Mouse (Mus musculus): ENCODE measurements around the gene Kcne3.

Kcne3 gene

DNA sequence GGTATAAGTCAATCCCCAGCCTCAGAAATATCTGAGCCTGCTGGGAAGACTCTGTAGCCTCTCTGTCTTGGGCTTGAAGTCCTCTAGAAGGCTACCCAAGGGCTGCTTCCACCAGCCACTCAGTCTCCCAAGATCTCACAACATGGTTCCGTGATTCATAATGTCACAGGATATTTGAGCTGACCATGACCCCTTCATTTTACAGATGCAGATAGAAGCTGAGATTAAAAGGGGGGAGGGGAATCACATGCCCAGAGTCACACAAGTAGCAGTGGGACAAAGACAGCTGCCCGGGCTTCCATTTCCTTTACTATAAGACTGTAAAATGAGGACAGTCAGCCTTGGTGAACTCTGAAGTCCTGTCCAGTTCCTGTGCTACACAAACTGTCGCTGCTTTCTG is 5.3 kb downstream of the Kcne3 start:
- DNase-seq (ENCODE audit: low spot score in 2 of 2): no peak

DNA sequence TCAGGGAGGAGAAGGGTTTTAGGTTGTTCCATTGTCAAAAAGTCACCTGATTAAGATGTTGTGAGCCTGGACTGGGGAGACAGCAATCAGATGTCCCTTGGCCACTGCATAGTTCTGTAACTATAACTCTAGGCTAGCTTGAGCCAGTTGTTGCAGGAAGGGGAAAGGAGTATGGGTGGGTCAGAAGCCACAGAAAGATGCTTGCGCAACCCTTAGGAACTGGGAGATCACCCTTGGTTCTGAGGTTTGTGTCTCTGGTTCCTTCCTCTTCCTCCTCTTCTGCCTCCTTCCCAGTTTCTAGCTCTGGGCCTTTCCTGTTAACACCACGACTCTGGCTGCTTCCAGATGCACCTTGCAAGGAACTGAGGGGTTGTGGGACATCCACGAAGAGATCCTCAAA is 6.1 kb downstream of the Kcne3 start:
- DNase-seq (ENCODE audit: low spot score in 2 of 2): no peak

DNA sequence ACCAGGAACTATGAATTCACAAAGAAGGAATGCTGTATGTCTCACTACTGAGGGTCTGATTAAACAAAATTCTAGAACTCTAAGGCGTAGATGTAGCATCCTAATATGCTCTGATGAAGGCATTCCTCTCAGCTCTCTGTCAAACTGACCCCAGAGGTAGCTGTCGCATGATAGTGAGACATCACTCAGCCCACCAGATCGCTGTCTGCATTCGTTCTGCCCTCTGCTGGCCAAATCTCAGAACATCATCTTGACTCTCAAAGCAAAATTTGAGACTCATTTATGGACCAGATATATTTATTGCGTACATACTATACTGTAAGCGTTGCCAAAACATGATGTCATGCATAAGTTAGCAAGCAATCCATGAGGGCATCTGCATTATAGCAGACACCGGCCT is 11.3 kb downstream of the Kcne3 start:
- peak; percentile 26 to 49 for DNase-seq (ENCODE audit: low spot score in 2 of 2)

DNA sequence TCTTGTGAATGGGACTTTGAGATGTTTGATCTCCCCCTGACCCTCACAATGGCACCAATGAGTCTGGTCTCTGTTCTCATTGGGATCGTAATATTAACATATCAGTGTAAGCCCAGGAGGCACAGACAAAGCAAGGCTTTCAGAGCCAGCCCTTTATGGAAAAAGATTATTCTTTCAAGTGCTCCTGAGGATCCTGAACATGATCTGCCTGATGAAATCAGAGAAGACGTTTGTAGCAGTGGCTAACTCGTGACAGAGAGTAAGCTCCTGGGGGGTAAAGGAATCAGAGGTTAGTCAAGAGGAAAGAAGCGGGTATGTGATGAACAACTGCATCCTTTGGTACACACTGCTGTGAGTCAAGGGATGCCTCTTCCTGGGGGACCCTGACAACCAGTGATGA is 13.9 kb downstream of the Kcne3 start:
- DNase-seq (ENCODE audit: low spot score in 2 of 2): no peak

DNA sequence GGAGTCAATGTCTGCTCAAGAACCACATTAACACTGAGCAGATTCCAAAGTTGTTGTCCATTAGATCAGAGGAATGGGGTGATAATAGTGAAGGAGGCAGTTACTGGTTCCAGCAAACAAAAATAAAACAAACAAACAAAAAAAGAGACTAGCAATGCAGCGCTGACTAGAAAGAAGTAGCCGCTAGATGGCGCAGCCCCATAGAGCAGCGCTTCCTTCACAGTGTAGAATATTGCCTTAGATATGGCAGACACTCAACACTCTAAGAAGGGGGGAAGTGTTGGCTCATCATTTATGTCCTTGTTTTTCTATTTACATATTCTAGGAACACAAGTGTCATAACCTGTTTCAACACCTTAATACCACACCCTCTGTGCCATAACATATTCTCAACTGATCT is 14.5 kb downstream of the Kcne3 start:
- peak; percentile 49 to 62 for DNase-seq (ENCODE audit: low spot score in 2 of 2)

DNA sequence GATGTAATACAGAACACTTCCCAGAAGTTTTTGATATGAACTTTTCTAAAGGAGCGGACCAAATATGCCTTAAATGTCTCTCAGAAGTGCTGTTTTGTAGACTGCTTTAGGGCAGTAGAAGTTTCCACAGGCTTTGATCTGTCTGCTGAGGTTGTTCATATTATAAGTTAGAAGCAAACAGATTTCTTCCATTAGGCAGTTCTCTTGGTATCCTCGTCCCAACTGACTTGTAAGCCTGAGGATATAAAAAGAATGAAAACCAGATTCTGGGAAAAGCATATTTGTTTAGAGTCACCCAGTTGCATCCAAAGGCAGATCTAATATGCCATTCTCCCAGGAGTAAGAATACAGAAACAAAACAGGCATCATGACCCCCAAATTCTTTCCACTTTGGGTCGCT is 24.9 kb downstream of the Kcne3 start:
- no peak for DNase-seq (ENCODE audit: low spot score in 2 of 2)

DNA sequence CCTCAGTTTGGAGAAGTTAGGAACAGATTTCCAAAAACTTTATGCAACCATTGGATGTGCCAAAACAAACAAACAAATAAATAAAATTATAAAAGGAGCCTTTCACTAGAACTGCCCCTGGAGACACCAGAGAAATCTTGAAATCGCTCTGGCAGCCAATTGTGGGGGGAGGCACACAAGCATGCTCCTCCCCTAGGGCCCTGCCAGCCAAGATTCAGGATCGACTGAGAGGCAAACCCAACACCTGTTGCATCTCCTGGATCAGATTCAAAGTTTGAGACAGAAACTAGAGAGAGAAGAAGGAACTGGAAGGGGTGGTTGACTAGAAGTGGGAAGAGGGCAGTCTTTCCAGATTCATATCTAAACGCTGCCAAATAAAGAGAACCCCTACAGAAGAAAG is 27.3 kb downstream of the Kcne3 start:
- no peak for DNase-seq (ENCODE audit: low spot score in 2 of 2)

DNA sequence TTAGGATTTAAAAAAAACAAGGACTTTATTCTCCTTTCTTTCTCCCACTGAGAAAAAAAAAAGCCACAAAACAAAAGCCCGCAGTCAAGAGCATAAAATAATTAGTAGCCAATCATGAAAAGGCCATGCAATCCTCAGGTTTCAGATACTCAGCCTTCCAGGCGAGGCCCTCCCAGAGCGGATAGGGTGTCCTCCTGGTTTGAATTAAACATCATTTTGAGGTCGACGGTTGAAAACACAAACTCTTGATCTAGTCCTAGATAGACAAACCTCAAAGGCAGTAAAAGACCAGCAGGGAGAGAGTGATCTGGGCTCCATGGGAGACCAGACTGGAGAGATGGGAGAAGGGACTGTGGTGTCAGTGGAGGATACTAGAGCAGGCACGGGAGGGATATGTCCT is 28.6 kb downstream of the Kcne3 start:
- no peak for DNase-seq (ENCODE audit: low spot score in 2 of 2)

DNA sequence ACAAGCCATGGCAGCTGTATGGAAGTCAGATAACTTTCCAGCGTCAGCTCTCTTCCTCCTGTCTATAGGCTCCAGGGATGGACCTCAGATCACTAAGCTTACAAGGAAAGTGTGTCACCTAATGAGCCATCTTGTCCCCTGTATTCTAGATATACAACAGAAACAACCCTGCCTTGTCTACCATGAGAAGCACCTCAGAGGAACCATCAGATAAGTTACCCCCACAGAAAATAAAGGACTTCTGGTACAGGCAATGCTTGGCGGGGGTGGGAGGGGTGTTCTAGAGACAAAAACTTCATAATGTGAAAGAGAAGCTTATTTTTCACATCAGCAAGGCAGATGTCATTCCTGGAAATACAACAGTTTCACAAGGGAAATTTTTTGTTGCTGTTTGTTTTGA is 29.8 kb downstream of the Kcne3 start:
- DNase-seq (ENCODE audit: low spot score in 2 of 2): no peak

DNA sequence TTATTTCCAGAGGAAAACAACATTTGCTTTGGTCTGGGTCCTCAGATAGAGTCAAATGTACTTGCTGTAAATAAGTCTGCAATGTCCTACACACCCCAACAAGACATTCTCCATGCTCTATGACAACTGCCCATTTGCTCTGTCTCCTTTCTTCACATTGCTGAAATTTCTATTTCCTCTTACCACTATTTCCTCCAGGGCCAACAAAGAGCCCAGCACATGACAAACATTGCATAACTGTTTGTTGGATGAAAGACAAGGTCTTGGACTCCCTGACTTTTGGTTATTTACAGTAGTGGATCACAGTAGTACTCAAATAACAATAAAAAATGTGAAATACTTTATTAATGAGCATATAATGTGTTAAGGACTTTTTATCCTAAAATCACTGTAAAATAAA is 31.6 kb downstream of the Kcne3 start:
- no peak for DNase-seq (ENCODE audit: low spot score in 2 of 2)

DNA sequence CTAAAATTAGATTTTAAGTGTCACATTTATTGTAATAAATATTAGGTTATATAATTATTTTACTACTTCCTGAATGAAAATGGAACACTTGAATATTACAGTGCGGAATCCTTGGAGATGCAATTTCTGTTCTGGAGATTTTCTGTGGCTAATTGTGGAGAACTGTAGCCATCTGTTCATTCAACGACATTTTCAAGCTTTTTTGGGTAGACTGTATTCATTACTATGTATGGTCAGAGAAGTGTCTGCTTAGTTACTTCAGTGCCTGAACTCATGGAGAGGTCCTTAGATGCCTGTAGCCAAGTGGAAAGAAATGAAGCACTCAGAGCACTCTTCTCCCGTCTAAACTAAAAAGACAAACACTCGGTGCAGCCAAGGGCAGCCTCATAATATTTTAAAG is 38.0 kb downstream of the Kcne3 start:
- DNase-seq (ENCODE audit: low spot score in 2 of 2): peak in 1 of 2 experiments; percentile 23

DNA sequence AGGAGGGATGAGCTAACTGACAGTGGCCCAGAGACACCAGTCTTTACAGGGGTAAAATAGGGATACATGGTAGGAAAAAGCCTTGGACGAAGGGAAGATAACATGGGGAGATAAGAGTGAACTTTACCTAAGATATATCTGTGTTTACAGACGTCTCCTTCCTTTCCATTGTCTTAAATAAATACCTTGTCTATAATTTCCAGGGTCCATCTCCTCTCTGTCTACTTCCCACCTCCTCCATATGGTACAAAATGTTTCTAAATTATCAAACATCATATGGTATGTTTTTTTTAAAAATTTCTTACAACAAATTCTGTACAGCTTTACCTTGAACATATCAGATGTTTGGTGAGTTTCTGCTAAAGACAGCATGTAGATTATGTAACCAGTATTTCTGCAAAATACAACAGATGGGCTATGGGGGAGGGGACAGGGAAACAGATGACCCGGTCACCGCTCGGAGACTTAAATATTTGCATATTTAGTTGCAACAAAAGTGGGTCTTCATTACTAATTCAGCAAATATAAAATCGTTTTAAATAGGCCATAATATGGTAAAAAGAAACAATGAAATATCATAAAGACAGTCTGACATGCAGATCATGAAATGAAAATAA is 38.9 kb downstream of the Kcne3 start:
- no peak for DNase-seq (ENCODE audit: low spot score in 2 of 2)

DNA sequence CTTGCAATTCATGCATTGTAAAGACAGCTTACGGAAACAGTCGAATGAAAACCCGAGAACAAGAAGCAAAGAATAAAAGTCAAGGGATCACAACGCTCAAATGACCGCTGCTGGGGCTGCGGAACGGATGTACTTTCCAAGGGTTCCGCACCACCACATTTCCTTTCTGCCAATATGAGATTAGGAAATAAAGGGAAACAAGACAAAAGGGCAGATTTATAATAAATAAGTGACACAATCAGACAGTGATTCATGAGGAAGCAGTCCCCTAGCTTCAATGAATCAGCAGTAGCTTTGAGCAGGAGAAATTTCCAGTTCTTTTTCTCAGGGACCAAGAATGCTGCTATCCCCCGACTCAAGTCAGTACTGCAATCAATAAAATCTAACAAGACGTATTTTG is 39.7 kb downstream of the Kcne3 start:
- DNase-seq (ENCODE audit: low spot score in 2 of 2): no peak

DNA sequence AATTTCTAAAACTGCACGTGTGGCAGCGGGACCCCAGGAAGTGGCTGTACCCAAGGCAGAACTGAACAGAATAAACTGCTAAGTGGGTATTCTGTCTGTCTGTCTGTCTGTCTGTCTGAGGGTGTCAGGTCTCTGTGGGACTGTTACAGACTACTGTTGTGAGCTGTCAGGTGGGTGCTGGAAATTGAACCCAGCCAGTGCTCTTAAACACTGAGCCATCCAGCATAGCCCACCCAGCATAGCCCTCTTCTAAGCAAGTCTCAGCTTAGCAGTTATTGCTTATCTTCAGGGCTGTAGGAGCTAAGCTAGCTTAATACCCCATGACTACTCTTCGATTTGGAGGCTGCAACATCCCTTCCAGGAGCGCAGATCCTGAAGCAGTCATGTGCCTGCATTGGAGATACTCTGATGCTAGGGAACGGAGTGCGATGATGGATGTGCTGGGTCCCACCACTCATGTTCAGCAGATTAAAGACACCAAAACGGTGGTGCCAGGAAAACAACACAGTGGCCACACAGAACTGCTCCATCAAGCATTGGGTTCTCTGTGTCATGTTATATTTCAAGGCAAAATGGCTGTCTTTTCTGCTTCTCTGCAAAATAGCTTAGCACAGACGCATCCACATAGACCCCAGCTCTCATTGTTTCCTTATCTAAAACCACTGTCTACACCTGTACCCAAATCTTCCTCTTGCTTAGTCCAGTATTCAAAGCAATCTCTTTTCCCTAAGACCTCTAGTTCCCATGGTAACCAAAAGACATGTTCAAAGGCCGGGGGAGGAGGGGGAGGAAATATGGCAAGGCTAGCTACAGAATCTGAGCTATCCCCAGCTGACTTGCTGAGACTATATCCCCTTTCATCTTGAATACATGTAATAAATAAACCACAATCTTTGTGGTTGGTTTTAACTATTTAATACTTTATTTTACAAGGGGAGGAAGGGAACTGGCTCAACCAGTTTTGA is 40.6 kb downstream of the Kcne3 start:
- no peak for DNase-seq (ENCODE audit: low spot score in 2 of 2)

DNA sequence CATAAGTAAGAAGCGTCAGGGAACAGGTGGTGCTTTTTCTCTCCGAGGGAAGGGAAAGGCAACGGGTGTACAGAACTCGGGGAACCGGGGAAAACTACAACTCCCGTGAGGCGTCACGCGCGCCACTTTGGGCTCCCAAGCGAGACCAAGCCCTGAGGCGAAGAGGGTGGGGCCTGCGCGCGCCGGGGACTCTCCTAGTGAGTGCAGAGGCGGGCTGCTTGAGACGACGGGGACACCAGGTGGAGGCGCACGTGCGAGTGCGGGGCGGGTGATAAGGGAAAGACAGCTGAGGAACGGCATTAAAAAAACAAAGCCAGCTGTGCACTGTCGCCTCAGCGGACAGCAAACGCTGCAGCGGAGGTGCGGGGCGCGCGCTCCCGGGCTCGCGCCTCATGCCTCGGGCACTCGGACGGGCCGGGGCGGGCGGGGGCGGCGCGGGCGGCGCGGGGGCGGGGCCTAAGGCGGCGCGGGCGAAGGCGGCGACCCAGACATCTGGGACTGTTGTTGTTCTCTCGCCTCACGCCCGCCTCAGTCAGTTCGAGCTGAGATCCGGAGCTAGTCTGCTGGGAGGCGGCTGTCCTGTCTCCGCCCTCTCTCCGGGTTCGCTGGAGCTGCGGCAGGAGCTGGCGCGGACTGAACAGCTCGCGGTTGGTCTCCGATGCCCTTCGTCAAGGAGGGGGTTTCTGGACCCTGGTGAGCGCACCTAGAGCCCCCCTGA is 51.0 kb downstream of the Kcne3 start, which contains the start of gene Pgm2l1:
Gene Pgm2l1, plus strand, starts transcription at position 237 of the 718 bp plus-strand sequence.
- peak; percentile 97 for DNase-seq (ENCODE audit: low spot score in 2 of 2)

DNA sequence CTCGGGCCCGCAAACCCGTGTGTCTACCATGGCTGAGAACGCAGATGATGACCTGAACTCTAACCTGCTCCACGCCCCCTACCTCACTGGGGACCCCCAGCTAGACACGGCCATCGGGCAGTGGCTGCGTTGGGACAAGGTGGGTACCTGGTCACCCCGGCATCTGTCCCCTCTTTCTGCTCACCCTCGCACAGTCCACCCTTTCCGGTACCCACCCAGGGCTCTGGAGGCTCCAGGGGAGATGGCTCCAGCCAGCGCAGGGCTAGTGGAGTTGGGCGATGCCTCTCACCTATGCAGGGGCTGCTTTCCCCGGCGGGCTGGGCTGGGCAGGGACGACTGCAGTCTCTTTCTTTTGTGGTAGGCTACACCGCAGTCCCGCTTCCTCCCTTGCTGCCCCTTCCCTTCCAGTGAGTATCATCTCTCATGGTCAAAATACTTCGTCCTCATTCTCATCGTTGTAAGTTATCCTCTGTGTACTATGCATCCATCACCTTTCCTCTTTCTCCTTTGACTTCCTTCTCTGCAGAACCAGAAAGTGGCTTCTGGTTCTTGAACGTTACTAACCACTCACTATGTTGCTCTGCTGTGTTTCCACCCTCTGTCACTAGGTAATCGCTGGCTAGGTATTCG is 51.7 kb downstream of the Kcne3 start:
- peak in 1 of 2 experiments; percentile 30 for DNase-seq (ENCODE audit: low spot score in 2 of 2)

DNA sequence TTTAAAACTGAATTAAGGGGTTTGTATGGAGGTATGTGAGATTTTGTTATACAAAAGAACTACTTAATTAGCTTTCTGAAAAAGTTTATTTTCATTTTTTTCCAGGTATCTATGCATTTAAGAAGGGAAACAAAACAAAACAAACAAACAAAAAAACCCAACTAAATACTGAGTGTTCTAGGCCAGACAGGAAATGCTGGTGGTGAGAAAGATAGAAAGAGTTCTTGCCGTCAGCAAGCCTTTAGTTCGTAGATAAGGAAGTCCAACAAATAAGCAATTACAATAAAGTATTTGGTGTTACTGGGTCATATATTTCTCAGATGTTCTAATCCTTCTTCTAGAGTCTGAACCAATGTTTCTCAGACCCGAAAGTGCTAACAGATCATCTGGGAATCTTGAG is 52.7 kb downstream of the Kcne3 start:
- DNase-seq (ENCODE audit: low spot score in 2 of 2): no peak

DNA sequence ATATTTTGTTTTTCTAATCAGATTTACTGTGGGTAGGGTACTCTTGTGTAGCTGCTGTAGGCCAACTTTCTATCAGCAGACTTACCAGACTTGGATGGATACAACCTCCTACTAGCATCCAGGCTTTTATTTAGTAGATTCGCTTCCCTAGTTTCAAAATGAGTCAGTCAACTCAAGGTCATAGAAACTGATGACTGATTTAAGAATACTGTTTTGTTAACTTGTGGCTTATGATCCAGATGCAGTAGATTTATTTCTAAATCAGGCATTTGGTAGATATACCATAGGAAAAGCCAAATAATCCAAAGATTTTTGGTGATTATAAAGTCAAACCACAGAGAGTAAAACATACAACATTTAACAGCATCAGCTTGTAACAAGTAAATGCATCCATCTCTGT is 54.3 kb downstream of the Kcne3 start:
- no peak for DNase-seq (ENCODE audit: low spot score in 2 of 2)

DNA sequence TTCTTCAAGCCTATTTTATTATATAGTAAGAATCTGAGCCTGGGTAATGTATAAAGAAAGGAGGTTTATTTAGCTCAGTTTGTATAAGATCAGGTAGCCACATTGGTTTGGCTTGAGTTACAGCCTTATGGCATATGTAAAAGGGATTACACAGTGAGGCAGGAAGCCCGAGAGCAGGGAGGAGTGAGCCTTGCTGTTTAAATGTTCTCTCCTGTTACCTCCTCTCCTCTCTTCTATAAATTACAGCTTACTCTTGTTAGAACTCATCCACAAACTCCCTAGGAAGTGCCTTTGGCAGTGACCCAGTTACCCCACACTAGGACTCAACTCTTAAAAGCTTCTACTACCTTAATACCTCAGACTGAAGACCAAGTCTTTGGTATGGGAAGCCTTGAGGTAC is 55.4 kb downstream of the Kcne3 start:
- no peak for DNase-seq (ENCODE audit: low spot score in 2 of 2)

DNA sequence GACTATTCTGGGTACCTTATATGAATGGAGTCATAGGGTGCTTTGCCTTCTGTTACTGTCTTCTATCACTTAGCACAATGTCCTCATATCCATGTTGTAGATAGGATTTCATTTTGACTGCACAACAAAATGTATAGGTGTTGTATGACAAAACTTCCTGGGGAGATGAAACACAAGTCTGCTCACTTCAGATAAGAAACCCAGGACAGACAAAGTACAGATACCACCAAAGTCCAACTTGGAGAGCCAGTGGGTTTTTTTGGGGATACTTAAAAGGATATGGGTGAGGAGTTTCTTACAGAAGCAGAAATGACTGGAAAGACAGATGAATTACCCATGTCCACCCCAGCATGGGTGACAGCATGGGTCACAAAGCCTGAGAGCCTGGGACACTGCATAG is 57.4 kb downstream of the Kcne3 start:
- DNase-seq (ENCODE audit: low spot score in 2 of 2): no peak
